Mouse (Mus musculus): ENCODE results near the gene Gm11639. TPM values are rescaled to one million over a fixed set of nuclear protein-coding genes. Genes with fewer than 3 reads are reported as not detected.

Gene Gm11639
- total RNA-seq, 1 experiment from 2014 or later = 0.06 TPM

- DNase-seq = no peak
Measured at GRCm38 (mm10) chr11:104704097-104704496, 18.6 kb downstream of the Gm11639 start.

GRCm38 (mm10) chr11:104707084-104707483 lies 21.6 kb downstream of the Gm11639 start:
- no peak for DNase-seq

- DNase-seq = no peak
Measured at GRCm38 (mm10) chr11:104744995-104745568, 59.6 kb downstream of the Gm11639 start.

GRCm38 (mm10) chr11:104765762-104766161 lies 80.3 kb downstream of the Gm11639 start:
- DNase-seq = no peak

GRCm38 (mm10) chr11:104767068-104767467 lies 81.6 kb downstream of the Gm11639 start:
- DNase-seq = no peak

GRCm38 (mm10) chr11:104768072-104768471 lies 82.6 kb downstream of the Gm11639 start:
- DNase-seq = peak; percentile 53

- no peak for DNase-seq
Measured at GRCm38 (mm10) chr11:104778796-104779195, 93.3 kb downstream of the Gm11639 start.

GRCm38 (mm10) chr11:104944723-104945122 lies 259.2 kb downstream of the Gm11639 start:
- no peak for DNase-seq

GRCm38 (mm10) chr11:104952349-104952748 lies 266.8 kb downstream of the Gm11639 start:
- DNase-seq = no peak

- DNase-seq = no peak
Measured at GRCm38 (mm10) chr11:104967862-104968261, 282.4 kb downstream of the Gm11639 start.

GRCm38 (mm10) chr11:104968388-104968787 lies 282.9 kb downstream of the Gm11639 start:
- DNase-seq = no peak

- DNase-seq = no peak
Measured at GRCm38 (mm10) chr11:104971322-104971721, 285.8 kb downstream of the Gm11639 start.

- DNase-seq = no peak
Measured at GRCm38 (mm10) chr11:104972480-104972879, 287.0 kb downstream of the Gm11639 start.

GRCm38 (mm10) chr11:104977976-104978375 lies 292.5 kb downstream of the Gm11639 start:
- no peak for DNase-seq

GRCm38 (mm10) chr11:104981342-104982055 lies 296.0 kb downstream of the Gm11639 start:
- DNase-seq = no peak

- no peak for DNase-seq
Measured at GRCm38 (mm10) chr11:105009232-105009631, 323.7 kb downstream of the Gm11639 start.

GRCm38 (mm10) chr11:105021071-105021470 lies 335.6 kb downstream of the Gm11639 start:
- DNase-seq = peak; percentile 5

GRCm38 (mm10) chr11:105028744-105029348 lies 343.3 kb downstream of the Gm11639 start:
- DNase-seq = no peak

- no peak for DNase-seq
Measured at GRCm38 (mm10) chr11:105029525-105029924, 344.0 kb downstream of the Gm11639 start.

GRCm38 (mm10) chr11:105030229-105030628 lies 344.7 kb downstream of the Gm11639 start:
- DNase-seq = no peak

- DNase-seq = no peak
Measured at GRCm38 (mm10) chr11:105031103-105031502, 345.6 kb downstream of the Gm11639 start.

GRCm38 (mm10) chr11:105035081-105035480 lies 349.6 kb downstream of the Gm11639 start:
- DNase-seq = no peak

GRCm38 (mm10) chr11:105063292-105063691 lies 377.8 kb downstream of the Gm11639 start, which contains the start of gene Efcab3:
Gene Efcab3, plus strand, starts transcription at chr11:105063592.
- no peak for DNase-seq

Measured in adrenal gland, postnatal 25 days (tissue).